Mouse (Mus musculus) ES-E14 (cell line): ENCODE measurements around the gene Oard1. TPM values are rescaled to one million over a fixed set of nuclear protein-coding genes. Genes with fewer than 3 reads are reported as not detected.

ENCODE experiments used
- DNase-seq: peaks from one replicate; pipeline ENCODE4 v3.0.0-alpha.2; 2013; ENCODE audit warnings: low read depth, low spot score
- H3K27ac ChIP-seq: 2 replicates; pipeline ENCODE4 v1.5.1; 2012; ENCODE audit warnings: low read depth, mild to moderate bottlenecking, low read length, moderate library complexity, mixed read lengths; ENCODE audit not compliant: poor library complexity, insufficient read depth, severe bottlenecking
- H3K36me3 ChIP-seq: 2 replicates; pipeline ENCODE4 v1.6.1; 2012; ENCODE audit warnings: mild to moderate bottlenecking, low read length, moderate library complexity, mixed read lengths; ENCODE audit not compliant: control insufficient read depth, poor library complexity, insufficient read depth, severe bottlenecking
- H3K4me1 ChIP-seq, 2 experiments: fragments of 150-350 bp in 1 of 2; sonication (generic) in 1 of 2; 2 replicates each; pipeline ENCODE4 v1.6.1; 2012; ENCODE audit warnings: low read length in 2 of 2, mild to moderate bottlenecking in 1 of 2, mixed read lengths in 1 of 2; ENCODE audit not compliant: control insufficient read depth in 2 of 2, insufficient read depth in 2 of 2, poor library complexity in 1 of 2
- H3K4me3 ChIP-seq, 2 experiments: fragments of 150-350 bp in 1 of 2; sonication (generic) in 1 of 2; 2 replicates each; pipeline ENCODE4 v1.5.1; 2012; ENCODE audit warnings: low read length in 2 of 2, low read depth in 1 of 2, mild to moderate bottlenecking in 1 of 2, mixed read lengths in 1 of 2; ENCODE audit not compliant: insufficient read depth in 1 of 2, poor library complexity in 1 of 2, severe bottlenecking in 1 of 2
- H3K9ac ChIP-seq: 2 replicates; pipeline ENCODE4 v1.6.1; 2012; ENCODE audit warnings: low read depth, mild to moderate bottlenecking, low read length, mixed read lengths; ENCODE audit not compliant: poor library complexity, insufficient read depth, severe bottlenecking
- H3K9me3 ChIP-seq: fragments of 150-350 bp; sonication (generic); 2 replicates; pipeline ENCODE4 v1.6.1; 2012; ENCODE audit warnings: low read depth, mild to moderate bottlenecking, low read length; ENCODE audit not compliant: control insufficient read depth, insufficient read depth
- CHD2 ChIP-seq: IDR thresholded peaks from 2 replicates; pipeline ENCODE4 v1.6.1; 2014; ENCODE audit warnings: mild to moderate bottlenecking, low read depth, low read length, inconsistent platforms
- HCFC1 ChIP-seq: IDR thresholded peaks from 2 replicates; pipeline ENCODE4 v1.6.1; 2012; ENCODE audit warnings: low read length, inconsistent platforms, borderline replicate concordance; ENCODE audit not compliant: insufficient read depth
- MAFK ChIP-seq: IDR thresholded peaks from 2 replicates; pipeline ENCODE4 v1.6.1; 2014; ENCODE audit warnings: mild to moderate bottlenecking, low read depth, low read length, inconsistent platforms; ENCODE audit not compliant: insufficient read depth
- ZC3H11A ChIP-seq: IDR thresholded peaks from 2 replicates; pipeline ENCODE4 v1.6.1; 2012; ENCODE audit warnings: low read depth, mild to moderate bottlenecking, inconsistent platforms, low read length, borderline replicate concordance
- ZNF384 ChIP-seq: IDR thresholded peaks from 2 replicates; pipeline ENCODE4 v1.6.1; 2012; ENCODE audit warnings: low read depth, low read length, inconsistent platforms
- in situ Hi-C, 2 experiments: fragments of 600-800 bp; cut with MboI; formaldehyde crosslinking; loops; one replicate each; pipeline ENCODE4 v1.15.1; 2025; ENCODE audit warnings: low sequenced_read_pairs in 2 of 2, inconsistent platforms in 1 of 2; ENCODE audit not compliant: unreplicated experiment in 2 of 2
- total RNA-seq: library from RNA; depleted of rRNA; stranded (reverse); fragments of 300-350 nt; gene quantifications from 2 replicates; pipeline ENCODE4 v1.2.3, GENCODE M21; 2012

The Oard1 gene
- total RNA-seq, 1 experiment, result 38.6 TPM

- peaks cover 0 to 3% of the 10 kb centered on the region in 2 experiments; a peak in 1 of 4 replicates for H3K4me1 ChIP-seq
- H3K4me3 ChIP-seq, result no peak overlapping the region
- in situ Hi-C loops, result no loop called here
- H3K36me3 ChIP-seq, result peaks cover 51% of the 10 kb centered on the region
- no peak overlapping the region for H3K27ac ChIP-seq
- H3K9me3 ChIP-seq, result no peaks in the 10 kb centered on the region
- DNase-seq, result no peak
- H3K9ac ChIP-seq, result no peak overlapping the region
- no peak for TF ChIP-seq ZNF384
- no peak for TF ChIP-seq HCFC1
- no peak for TF ChIP-seq CHD2
- no peak for TF ChIP-seq ZC3H11A
Measured at GRCm38 (mm10) chr17:48389442-48389841, 20.4 kb upstream of the Oard1 start.

- H3K36me3 ChIP-seq, result peaks cover 62% of the 10 kb centered on the region
- in situ Hi-C loops, result no loop called here
- no peaks in the 10 kb centered on the region for H3K9me3 ChIP-seq
- no peak overlapping the region for H3K4me3 ChIP-seq
- 0 out of 4 replicates have a peak, but pooled peaks cover 3 to 4% of the 10 kb centered on the region in 2 experiments for H3K4me1 ChIP-seq
- H3K9ac ChIP-seq, result no peak overlapping the region
- H3K27ac ChIP-seq, result no peak overlapping the region
- TF ChIP-seq ZC3H11A, result no peak
- no peak for TF ChIP-seq MAFK
- TF ChIP-seq ZNF384, result no peak
- no peak for TF ChIP-seq CHD2
- no peak for TF ChIP-seq HCFC1
- DNase-seq, result no peak
Measured at GRCm38 (mm10) chr17:48391446-48391845, 18.4 kb upstream of the Oard1 start.

- DNase-seq, result no peak
- H3K4me1 ChIP-seq, result 0 out of 4 replicates have a peak, but pooled peaks cover 3 to 4% of the 10 kb centered on the region in 2 experiments
- H3K9me3 ChIP-seq, result no peaks in the 10 kb centered on the region
- in situ Hi-C loops, result no loop called here
- TF ChIP-seq HCFC1, result no peak
- TF ChIP-seq CHD2, result no peak
- no peak for TF ChIP-seq MAFK
- TF ChIP-seq ZC3H11A, result no peak
- TF ChIP-seq ZNF384, result no peak
- H3K27ac ChIP-seq, result no peak overlapping the region
- no peak overlapping the region for H3K4me3 ChIP-seq
- H3K36me3 ChIP-seq, result peaks cover 62% of the 10 kb centered on the region
- no peak overlapping the region for H3K9ac ChIP-seq
Measured at GRCm38 (mm10) chr17:48392616-48393015, 17.2 kb upstream of the Oard1 start.

- Histone ChIP-seq H3K27ac (no peak overlapping the region), H3K9me3 (no peaks in the 10 kb centered on the region), H3K36me3 (peaks cover 12% of the 10 kb centered on the region), H3K4me3 (no peak overlapping the region), H3K9ac (no peak overlapping the region), H3K4me1 (no peaks in the 10 kb centered on the region)
- no peak for DNase-seq
- in situ Hi-C loops, result no loop called here
- TF ChIP-seq HCFC1, result no peak
- no peak for TF ChIP-seq ZC3H11A
- no peak for TF ChIP-seq ZNF384
- TF ChIP-seq CHD2, result no peak
- no peak for TF ChIP-seq MAFK
Measured at GRCm38 (mm10) chr17:48401710-48402109, 8.1 kb upstream of the Oard1 start.

- Histone ChIP-seq H3K9ac (no peak overlapping the region), H3K36me3 (peaks cover 14% of the 10 kb centered on the region), H3K4me1 (peaks cover 0 to 4% of the 10 kb centered on the region in 2 experiments; a peak in 2 of 4 replicates), H3K4me3 (no peak overlapping the region), H3K9me3 (no peaks in the 10 kb centered on the region), H3K27ac (no peak overlapping the region)
- TF ChIP-seq ZC3H11A, result no peak
- no peak for TF ChIP-seq HCFC1
- no peak for TF ChIP-seq ZNF384
- TF ChIP-seq CHD2, result no peak
- no peak for TF ChIP-seq MAFK
- DNase-seq, result no peak
- in situ Hi-C loops, result no loop called here
Measured at GRCm38 (mm10) chr17:48402751-48403150, 7.1 kb upstream of the Oard1 start.
